Mouse (Mus musculus): Measurements from ENCODE around the gene Ldlrap1.

Ldlrap1 gene

GRCm38 (mm10) chr4:134751682-134752380, 16.0 kb downstream of the Ldlrap1 start:
- DNase-seq (ENCODE audit: low spot score in 2 of 2) = no peak

DNA sequence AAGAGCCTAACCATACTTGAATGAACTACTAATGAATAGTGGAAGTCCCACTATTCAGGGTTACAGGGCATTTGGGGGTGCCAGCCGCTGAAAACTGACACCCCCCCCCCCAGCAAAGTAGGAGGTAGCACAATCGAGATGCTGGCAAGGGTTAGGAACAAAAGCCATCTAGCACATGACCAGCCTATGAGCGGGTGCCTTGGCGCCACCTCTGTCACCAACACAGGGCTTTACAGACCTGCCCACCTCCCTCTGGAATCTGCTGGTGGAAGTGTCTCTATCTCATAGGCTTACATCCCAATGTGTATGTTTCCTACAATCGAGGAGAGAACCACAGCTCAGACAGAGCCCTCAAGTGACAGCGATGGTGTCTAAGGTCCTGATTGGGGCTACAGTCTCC, 17.0 kb downstream of the Ldlrap1 start:
- no peak for DNase-seq (ENCODE audit: low spot score in 2 of 2)

GRCm38 (mm10) chr4:134750263-134750662, 17.6 kb downstream of the Ldlrap1 start:
- DNase-seq (ENCODE audit: low spot score in 2 of 2) = no peak

DNA sequence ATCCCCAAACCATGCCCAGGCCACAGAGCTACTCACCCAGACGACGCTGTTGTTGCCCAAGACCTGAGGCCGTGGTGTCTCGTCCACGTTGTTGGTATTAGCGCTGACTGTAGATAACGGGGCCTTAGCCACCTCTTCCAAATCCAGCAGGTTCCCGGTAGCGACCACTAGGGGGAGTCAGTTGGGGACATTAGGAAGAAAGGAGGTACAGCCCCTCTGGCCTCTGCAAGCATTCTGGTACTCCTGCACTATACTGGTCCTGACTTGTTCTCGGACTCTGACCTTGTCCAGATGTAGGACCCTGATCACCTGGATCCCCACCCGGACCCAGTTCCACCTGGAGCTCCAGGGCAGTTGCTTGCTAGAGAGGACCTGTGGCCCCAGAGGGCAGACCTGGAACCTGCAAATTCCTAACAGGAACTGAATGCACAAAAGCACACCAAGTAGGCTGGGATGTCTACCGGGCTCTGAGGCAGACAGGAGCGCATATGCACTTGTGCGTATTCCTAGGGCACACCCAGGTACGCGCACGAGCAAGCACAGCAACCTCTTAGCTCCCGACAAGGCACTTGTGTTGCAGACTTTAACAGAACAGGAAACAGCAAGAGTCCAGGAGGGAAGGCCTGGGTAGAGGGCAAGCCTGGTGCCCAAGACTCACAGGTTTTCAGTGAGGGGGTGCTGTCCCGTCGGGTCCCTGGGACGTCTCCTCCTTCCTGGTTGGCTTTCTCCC, 18.4 kb downstream of the Ldlrap1 start:
- no peak for DNase-seq (ENCODE audit: low spot score in 2 of 2)

GRCm38 (mm10) chr4:134745900-134746661, 21.7 kb downstream of the Ldlrap1 start:
- peak; percentile 31 to 39 for DNase-seq (ENCODE audit: low spot score in 2 of 2)

GRCm38 (mm10) chr4:134743881-134744633, 23.8 kb downstream of the Ldlrap1 start:
- no peak for DNase-seq (ENCODE audit: low spot score in 2 of 2)

- no peak for DNase-seq (ENCODE audit: low spot score in 2 of 2)
Measured at GRCm38 (mm10) chr4:134741949-134742348, 25.9 kb downstream of the Ldlrap1 start.

GRCm38 (mm10) chr4:134740186-134740585, 27.6 kb downstream of the Ldlrap1 start:
- no peak for DNase-seq (ENCODE audit: low spot score in 2 of 2)

GRCm38 (mm10) chr4:134739530-134739929, 28.3 kb downstream of the Ldlrap1 start:
- no peak for DNase-seq (ENCODE audit: low spot score in 2 of 2)

DNA sequence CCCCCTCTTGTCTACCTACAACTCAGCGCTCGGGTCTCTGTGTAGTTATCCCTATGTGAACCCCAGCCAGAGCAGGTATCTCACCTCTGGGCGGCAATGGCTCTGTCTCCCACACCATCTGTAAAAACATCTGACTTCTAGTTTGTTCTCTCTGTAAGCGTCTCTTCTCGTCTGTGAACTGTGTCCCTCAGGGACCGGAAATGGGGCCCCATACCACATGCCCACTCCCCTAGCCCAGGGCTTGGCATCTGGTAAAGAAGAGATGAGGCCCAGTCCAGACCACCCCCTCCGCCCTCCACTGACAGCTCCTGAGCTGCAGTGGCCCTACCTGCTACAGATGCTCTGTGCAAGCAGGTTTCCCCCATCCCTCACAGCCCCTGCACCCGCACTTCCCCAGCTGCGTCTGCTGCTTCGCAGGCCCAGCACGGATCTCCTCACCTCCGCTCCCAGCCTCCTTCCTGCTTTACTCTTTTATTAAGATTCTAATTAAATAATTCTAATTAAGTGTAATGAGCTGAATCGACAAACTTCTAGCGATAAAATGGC, 30.4 kb downstream of the Ldlrap1 start:
- DNase-seq (ENCODE audit: low spot score in 2 of 2) = no peak

- DNase-seq (ENCODE audit: low spot score in 2 of 2) = no peak
Measured at GRCm38 (mm10) chr4:134736147-134736546, 31.7 kb downstream of the Ldlrap1 start.

- DNase-seq (ENCODE audit: low spot score in 2 of 2) = no peak
Measured at GRCm38 (mm10) chr4:134734629-134735081, 33.2 kb downstream of the Ldlrap1 start.

DNA sequence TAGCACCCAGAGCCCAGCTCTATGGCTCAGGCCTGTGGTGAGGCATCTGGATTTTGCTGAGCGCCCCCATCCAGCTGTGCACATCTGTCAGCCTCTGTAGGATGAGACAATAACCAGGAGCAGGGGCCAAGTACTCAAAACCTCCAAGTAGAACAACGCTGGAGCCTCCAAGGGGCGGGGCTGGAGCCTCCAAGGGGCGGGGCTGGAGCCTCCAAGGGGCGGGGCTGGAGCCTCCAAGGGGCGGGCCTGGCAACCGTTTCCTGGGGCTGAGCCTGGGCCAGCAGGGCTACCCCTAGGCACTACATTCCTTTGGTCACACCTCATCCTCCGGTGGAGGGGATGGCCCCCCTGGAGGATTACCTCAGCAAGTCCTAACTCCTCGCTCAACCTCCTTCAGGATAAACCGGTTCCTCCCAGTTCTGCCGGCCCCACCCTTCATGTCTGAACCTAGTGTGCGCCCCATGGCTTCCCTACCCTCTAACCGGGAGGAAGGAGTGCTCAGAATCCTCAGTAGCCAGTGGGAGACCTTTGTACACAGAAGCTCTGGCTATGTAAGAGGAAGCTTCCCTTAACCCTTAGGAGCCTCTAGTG, 33.7 kb downstream of the Ldlrap1 start:
- DNase-seq (ENCODE audit: low spot score in 2 of 2) = no peak

GRCm38 (mm10) chr4:134733371-134733770, 34.5 kb downstream of the Ldlrap1 start:
- no peak for DNase-seq (ENCODE audit: low spot score in 2 of 2)

DNA sequence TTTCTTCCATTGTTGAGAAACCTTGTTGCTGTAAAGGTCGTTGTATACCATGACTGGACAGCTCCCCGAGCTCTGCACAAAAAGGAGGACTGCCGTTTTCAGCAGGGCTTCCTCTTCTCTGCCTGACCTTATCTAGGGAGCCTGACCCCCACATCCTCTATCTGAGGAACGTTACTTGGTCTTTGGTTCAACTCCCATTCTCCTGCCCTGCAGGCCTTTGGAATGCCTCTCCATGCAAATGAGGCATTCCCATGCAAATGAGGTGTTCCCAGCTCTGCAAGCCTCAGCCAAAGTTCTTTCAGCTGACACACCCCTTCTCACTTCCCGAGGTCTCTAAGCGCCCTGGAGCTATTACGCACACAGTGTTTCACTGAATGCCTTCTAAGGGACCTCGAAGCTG, 37.7 kb downstream of the Ldlrap1 start:
- no peak for DNase-seq (ENCODE audit: low spot score in 2 of 2)

DNA sequence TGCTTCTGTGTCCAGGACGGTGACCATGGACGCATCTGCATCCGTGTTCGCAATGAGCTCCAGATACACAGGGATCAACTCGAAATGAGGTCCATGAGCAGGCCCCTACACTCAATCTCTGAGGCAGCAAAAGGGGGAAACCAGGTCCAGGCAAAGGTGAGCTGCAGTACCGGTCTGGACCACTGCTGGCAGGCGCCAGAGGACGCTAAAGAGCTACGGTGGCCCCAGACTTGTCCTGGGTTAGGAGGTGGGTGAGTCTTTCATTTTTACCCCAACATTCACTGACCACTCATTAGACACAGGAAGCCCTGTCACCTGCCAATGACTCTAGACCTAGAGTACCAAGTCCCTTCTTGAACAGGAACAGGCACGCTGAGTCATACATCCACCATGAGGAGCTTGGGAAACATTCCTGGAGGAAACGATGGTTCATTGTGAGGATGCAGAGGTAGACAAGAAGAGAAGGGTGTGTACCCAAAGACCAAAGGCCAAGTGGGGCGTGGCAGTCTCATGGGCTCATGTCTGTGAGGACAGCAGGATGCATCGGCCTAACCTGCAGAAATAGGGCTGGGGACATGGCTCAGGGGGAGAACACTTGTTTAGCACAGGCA, 42.0 kb downstream of the Ldlrap1 start:
- DNase-seq (ENCODE audit: low spot score in 2 of 2) = no peak

- no peak for DNase-seq (ENCODE audit: low spot score in 2 of 2)
Measured at GRCm38 (mm10) chr4:134724974-134725373, 42.9 kb downstream of the Ldlrap1 start.

- no peak for DNase-seq (ENCODE audit: low spot score in 2 of 2)
Measured at GRCm38 (mm10) chr4:134723251-134723650, 44.6 kb downstream of the Ldlrap1 start.

- no peak for DNase-seq (ENCODE audit: low spot score in 2 of 2)
Measured at GRCm38 (mm10) chr4:134721076-134721475, 46.7 kb downstream of the Ldlrap1 start.

DNA sequence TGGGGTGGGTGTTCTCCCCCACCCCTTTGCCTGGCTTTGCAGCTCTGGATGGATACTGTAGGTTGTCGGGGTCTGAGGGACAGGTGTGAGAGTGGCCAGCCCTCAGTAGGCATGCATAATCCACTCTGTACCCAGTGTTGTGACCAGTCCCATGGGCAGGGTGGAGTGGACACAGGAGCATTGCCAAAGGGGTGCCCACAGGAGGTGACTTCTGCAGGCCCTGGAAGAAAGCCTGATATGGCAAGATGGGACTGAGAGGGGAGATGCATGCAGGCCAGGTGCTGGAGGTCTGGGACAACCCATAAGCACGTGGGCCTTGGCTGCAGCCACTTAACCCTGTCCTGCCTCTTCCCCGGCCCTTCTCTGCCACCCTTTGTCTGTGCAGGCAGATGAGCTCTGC, 47.5 kb downstream of the Ldlrap1 start:
- DNase-seq (ENCODE audit: low spot score in 2 of 2) = no peak

DNA sequence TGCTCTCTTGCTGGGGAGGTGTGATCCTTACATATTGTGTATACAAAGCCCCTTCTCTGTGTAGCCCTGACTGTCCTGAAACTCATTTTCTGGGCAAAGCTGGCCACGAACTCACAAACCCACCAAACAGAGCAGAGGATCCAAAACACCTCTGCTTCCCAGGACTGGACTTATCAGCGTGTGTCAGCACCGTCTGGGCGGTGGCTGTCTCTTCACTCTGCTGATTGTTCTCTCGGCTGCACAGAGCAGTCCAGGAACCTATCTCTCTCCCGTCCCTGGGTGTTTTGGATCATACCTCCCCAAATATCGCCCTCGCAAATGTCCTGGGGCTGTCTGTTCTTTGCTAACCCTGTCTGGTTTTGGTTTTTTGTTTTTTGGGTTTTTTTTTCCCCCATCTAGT, 48.3 kb downstream of the Ldlrap1 start:
- no peak for DNase-seq (ENCODE audit: low spot score in 2 of 2)

All from frontal cortex, postnatal 25 days (tissue).